Mouse (Mus musculus) MEL (cell line): ENCODE measurements around the gene Cox7a2. TPM values are rescaled to one million over a fixed set of nuclear protein-coding genes. Genes with fewer than 3 reads are reported as not detected.

Experiments used
- DNase-seq: peaks from one replicate; pipeline ENCODE4 v3.0.0; 2011; ENCODE audit warnings: low read depth, low spot score
- H3K27ac ChIP-seq: 2 replicates; pipeline ENCODE4 v1.5.1; 2012; ENCODE audit warnings: low read depth, mild to moderate bottlenecking, control low read depth, low read length, moderate library complexity; ENCODE audit not compliant: control insufficient read depth
- H3K27me3 ChIP-seq, 2 experiments: fragments of 150-350 bp in 1 of 2; sonication (generic) in 1 of 2; 2 replicates each; pipeline ENCODE4 v1.6.1; 2012; ENCODE audit warnings: low read length in 2 of 2, mild to moderate bottlenecking in 2 of 2, improper control_type of control experiment in 1 of 2, moderate library complexity in 1 of 2; ENCODE audit not compliant: insufficient read depth in 2 of 2, control insufficient read depth in 1 of 2
- H3K36me3 ChIP-seq, 2 experiments: 2 replicates each; pipeline ENCODE4 v1.6.1; 2012 to 2014; ENCODE audit warnings: low read length in 2 of 2, improper control_type of control experiment in 1 of 2, inconsistent platforms in 1 of 2, mild to moderate bottlenecking in 1 of 2; ENCODE audit not compliant: insufficient read depth in 2 of 2, control insufficient read depth in 1 of 2
- H3K4me1 ChIP-seq, 2 experiments: fragments of 150-350 bp in 1 of 2; sonication (generic) in 1 of 2; 2 replicates each; pipeline ENCODE4 v1.6.1; 2012; ENCODE audit warnings: low read length in 2 of 2, improper control_type of control experiment in 1 of 2, mild to moderate bottlenecking in 1 of 2; ENCODE audit not compliant: insufficient read depth in 2 of 2, control insufficient read depth in 1 of 2
- H3K4me3 ChIP-seq, 2 experiments: fragments of 150-350 bp in 1 of 2; sonication (generic) in 1 of 2; 2 replicates each; pipeline ENCODE4 v1.5.1; 2012; ENCODE audit warnings: low read depth in 2 of 2, low read length in 2 of 2, mild to moderate bottlenecking in 2 of 2, moderate library complexity in 2 of 2, control low read depth in 1 of 2, improper control_type of control experiment in 1 of 2; ENCODE audit not compliant: control insufficient read depth in 1 of 2, insufficient read depth in 1 of 2
- H3K79me2 ChIP-seq: 2 replicates; pipeline ENCODE4 v1.6.1; 2012; ENCODE audit warnings: mild to moderate bottlenecking, low read length, moderate library complexity; ENCODE audit not compliant: control insufficient read depth, poor library complexity, insufficient read depth
- H3K9ac ChIP-seq: 2 replicates; pipeline ENCODE4 v1.6.1; 2012; ENCODE audit warnings: low read depth, mild to moderate bottlenecking, control low read depth, low read length, moderate library complexity; ENCODE audit not compliant: control insufficient read depth, poor library complexity, severe bottlenecking
- H3K9me3 ChIP-seq: fragments of 150-350 bp; sonication (generic); replicated peaks from 2 replicates; pipeline ENCODE4 v1.6.1; 2012; ENCODE audit warnings: mild to moderate bottlenecking, low read length, improper control_type of control experiment, moderate library complexity; ENCODE audit not compliant: insufficient read depth
- BHLHE40 ChIP-seq: IDR thresholded peaks from 2 replicates; pipeline ENCODE4 v1.6.1; 2012; ENCODE audit warnings: low read depth, mild to moderate bottlenecking, inconsistent platforms, low read length, improper control_type of control experiment, borderline replicate concordance
- CHD1 ChIP-seq: IDR thresholded peaks from 2 replicates; pipeline ENCODE4 v1.6.1; 2012; ENCODE audit warnings: low read depth, mild to moderate bottlenecking, inconsistent platforms, low read length, improper control_type of control experiment
- CHD2 ChIP-seq: IDR thresholded peaks from 2 replicates; pipeline ENCODE4 v1.6.1; 2011; ENCODE audit warnings: low read length, improper control_type of control experiment
- CTCF ChIP-seq, 3 experiments: IDR thresholded peaks in 2 of 3; conservative IDR thresholded peaks in 1 of 3; 2 replicates each; pipeline ENCODE4 v1.5.1; 2011 to 2012; ENCODE audit warnings: low read length in 3 of 3, low read depth in 2 of 3, mild to moderate bottlenecking in 2 of 3, improper control_type of control experiment in 1 of 3, inconsistent platforms in 1 of 3, mixed read lengths in 1 of 3, moderate library complexity in 1 of 3; ENCODE audit not compliant: control insufficient read depth in 1 of 3, insufficient read depth in 1 of 3, poor library complexity in 1 of 3, severe bottlenecking in 1 of 3
- E2F4 ChIP-seq: IDR thresholded peaks from 2 replicates; pipeline ENCODE4 v1.6.1; 2011; ENCODE audit warnings: low read depth, low read length, improper control_type of control experiment, borderline replicate concordance
- ELF1 ChIP-seq: IDR thresholded peaks from 2 replicates; pipeline ENCODE4 v1.6.1; 2014; ENCODE audit warnings: low read depth, mild to moderate bottlenecking, inconsistent platforms, low read length, improper control_type of control experiment, moderate library complexity
- ETS1 ChIP-seq: IDR thresholded peaks from 2 replicates; pipeline ENCODE4 v1.6.1; 2012; ENCODE audit warnings: low read depth, mild to moderate bottlenecking, inconsistent platforms, low read length, improper control_type of control experiment, moderate library complexity
- GABPA ChIP-seq: IDR thresholded peaks from 2 replicates; pipeline ENCODE4 v1.6.1; 2012; ENCODE audit warnings: low read depth, mild to moderate bottlenecking, inconsistent platforms, low read length, improper control_type of control experiment, moderate library complexity
- HCFC1 ChIP-seq: IDR thresholded peaks from 2 replicates; pipeline ENCODE4 v1.6.1; 2012; ENCODE audit warnings: low read depth, mild to moderate bottlenecking, inconsistent platforms, low read length, improper control_type of control experiment, moderate library complexity
- MAX ChIP-seq: IDR thresholded peaks from 2 replicates; pipeline ENCODE4 v1.6.1; 2011; ENCODE audit warnings: low read length, improper control_type of control experiment
- MAZ ChIP-seq: IDR thresholded peaks from 2 replicates; pipeline ENCODE4 v1.6.1; 2012; ENCODE audit warnings: low read depth, mild to moderate bottlenecking, inconsistent platforms, low read length, improper control_type of control experiment
- MYB ChIP-seq: IDR thresholded peaks from 2 replicates; pipeline ENCODE4 v1.6.1; 2011; ENCODE audit warnings: mild to moderate bottlenecking, low read depth, low read length, improper control_type of control experiment
- NRF1 ChIP-seq: IDR thresholded peaks from 2 replicates; pipeline ENCODE4 v1.6.1; 2014; ENCODE audit warnings: low read depth, mild to moderate bottlenecking, inconsistent platforms, low read length, improper control_type of control experiment, moderate library complexity; ENCODE audit not compliant: poor library complexity, insufficient read depth, severe bottlenecking
- POLR2AphosphoS2 ChIP-seq: IDR thresholded peaks from 2 replicates; pipeline ENCODE4 v1.6.1; 2011; ENCODE audit warnings: low read length, improper control_type of control experiment
- RCOR1 ChIP-seq: IDR thresholded peaks from 2 replicates; pipeline ENCODE4 v1.6.1; 2012; ENCODE audit warnings: low read depth, mild to moderate bottlenecking, inconsistent platforms, low read length, improper control_type of control experiment
- SIN3A ChIP-seq: IDR thresholded peaks from 2 replicates; pipeline ENCODE4 v1.6.1; 2012; ENCODE audit warnings: low read length, improper control_type of control experiment, inconsistent platforms
- TCF12 ChIP-seq: IDR thresholded peaks from 2 replicates; pipeline ENCODE4 v1.6.1; 2014; ENCODE audit warnings: low read depth, mild to moderate bottlenecking, inconsistent platforms, low read length, improper control_type of control experiment, moderate library complexity
- USF2 ChIP-seq, 2 experiments: IDR thresholded peaks; 2 replicates each; pipeline ENCODE4 v1.6.1; 2011 to 2012; ENCODE audit warnings: improper control_type of control experiment in 2 of 2, low read length in 2 of 2, borderline replicate concordance in 1 of 2, inconsistent platforms in 1 of 2, low read depth in 1 of 2, mild to moderate bottlenecking in 1 of 2; ENCODE audit not compliant: insufficient read depth in 1 of 2
- ZC3H11A ChIP-seq: IDR thresholded peaks from 2 replicates; pipeline ENCODE4 v1.6.1; 2012; ENCODE audit warnings: low read depth, mild to moderate bottlenecking, inconsistent platforms, low read length, improper control_type of control experiment
- ZKSCAN1 ChIP-seq: IDR thresholded peaks from 2 replicates; pipeline ENCODE4 v1.6.1; 2012; ENCODE audit warnings: low read depth, mild to moderate bottlenecking, inconsistent platforms, low read length, improper control_type of control experiment, moderate library complexity
- ZMIZ1 ChIP-seq: IDR thresholded peaks from 2 replicates; pipeline ENCODE4 v1.6.1; 2012; ENCODE audit warnings: low read depth, mild to moderate bottlenecking, inconsistent platforms, low read length, improper control_type of control experiment, moderate library complexity
- polyA plus RNA-seq, 2 experiments: library from polyadenylated mRNA; stranded (reverse) in 1 of 2; unstranded in 1 of 2; fragments of >175 nt in 1 of 2; fragments of >200 nt in 1 of 2; gene quantifications; 2 replicates each; pipeline versions ENCODE4 v1.2.1 to v1.2.4; 2012; ENCODE audit warnings: low replicate concordance in 2 of 2, low read depth in 1 of 2; ENCODE audit not compliant: insufficient read length in 2 of 2, insufficient read depth in 1 of 2, missing spikeins in 1 of 2
- total RNA-seq: library from RNA; depleted of rRNA; stranded (reverse); fragments of 300-350 nt; gene quantifications from 2 replicates; pipeline ENCODE4 v1.2.3, GENCODE M21; 2012

The Cox7a2 gene
- total and polyA plus RNA-seq, 3 experiments: 381 to 393 TPM; not detected in 1

DNA sequence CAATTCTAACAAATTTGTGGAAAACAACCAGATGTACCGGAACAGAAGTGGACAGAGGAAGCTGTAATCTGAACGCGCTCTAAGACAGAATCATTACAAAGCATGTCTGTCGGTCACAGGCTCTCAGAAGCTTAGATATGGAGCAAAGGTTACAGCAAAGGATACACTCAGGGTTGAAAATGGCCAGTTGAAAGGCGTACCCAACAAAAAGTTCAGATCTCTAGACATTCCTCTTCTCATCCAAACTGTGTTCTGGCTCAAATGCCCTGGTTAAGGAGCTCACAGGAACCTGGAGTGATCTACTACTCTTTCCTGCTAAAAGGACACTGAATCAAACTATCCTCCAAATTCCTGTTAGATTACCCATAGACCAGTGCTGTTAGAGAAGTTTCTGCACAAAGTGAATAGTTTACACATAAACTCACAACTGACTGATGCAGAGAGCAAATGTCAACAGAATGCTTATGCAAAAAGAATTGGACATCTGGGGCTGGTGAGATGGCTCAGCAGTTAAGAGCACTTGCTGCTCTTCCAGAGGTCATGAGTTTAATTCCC lies 7.4 kb upstream of the Cox7a2 start:
- Histone ChIP-seq H3K4me1 (no peaks in the 10 kb centered on the region), H3K36me3 (no peaks in the 10 kb centered on the region; a peak in 1 of 4 replicates), H3K4me3 (no peak overlapping the region), H3K9ac (no peak overlapping the region), H3K27ac (no peak overlapping the region), H3K9me3 (no peaks in the 10 kb centered on the region), H3K27me3 (no peaks in the 10 kb centered on the region), H3K79me2 (no peaks in the 10 kb centered on the region)
- DNase-seq: no peak
- TF ChIP-seq BHLHE40 (no peak), CHD1 (no peak), ETS1 (no peak), ELF1 (no peak), MAX (no peak), NRF1 (no peak), CHD2 (no peak), SIN3A (no peak), TCF12 (no peak), USF2 (IDR thresholded peaks at IDR 0.05; ENCODE audit: borderline replicate concordance in 1 of 2, insufficient read depth in 1 of 2, low read depth in 1 of 2, low read length in 2 of 2) (no peak), MAZ (no peak), ZC3H11A (no peak), RCOR1 (no peak), MYB (no peak), POLR2AphosphoS2 (no peak), HCFC1 (no peak), E2F4 (no peak), CTCF (IDR thresholded peaks at IDR 0.05 in 2 of 3, conservative IDR thresholded peaks at IDR 0.05 in 1 of 3; ENCODE audit: control insufficient read depth in 1 of 3, insufficient read depth in 1 of 3, low read depth in 2 of 3, low read length in 3 of 3, poor library complexity in 1 of 3, severe bottlenecking in 1 of 3) (no peak), ZKSCAN1 (no peak)

DNA sequence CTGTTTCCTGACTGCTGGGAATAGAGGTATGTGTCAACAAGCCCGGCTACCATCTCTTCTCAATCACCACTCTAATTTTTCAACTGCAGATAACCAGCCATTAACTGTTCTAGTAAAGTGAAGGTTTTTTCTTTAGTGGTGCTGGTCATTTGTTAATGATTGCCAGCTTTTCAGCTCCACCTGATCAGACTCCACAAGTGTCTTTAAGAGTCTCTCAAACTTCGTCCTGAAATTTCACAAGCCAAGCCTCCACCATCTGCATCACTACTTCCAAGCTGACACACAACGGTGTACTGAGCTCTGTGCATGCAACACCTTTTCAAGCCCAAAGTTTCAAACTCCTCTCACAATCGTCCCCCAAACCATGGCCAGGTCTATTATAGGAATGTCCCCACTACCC lies 5.7 kb upstream of the Cox7a2 start:
- no peaks in the 10 kb centered on the region for H3K79me2 ChIP-seq

More for the DNA sequence above, 5.7 kb upstream of the Cox7a2 start:
- H3K27me3 ChIP-seq: no peaks in the 10 kb centered on the region
- no peak overlapping the region for H3K4me3 ChIP-seq
- TF ChIP-seq GABPA (0 out of 2 replicates have a peak, but pooled peaks have one; percentile 15), E2F4 (no peak), ZKSCAN1 (no peak), ZMIZ1 (no peak)
- H3K9me3 ChIP-seq: no peaks in the 10 kb centered on the region
- no peak overlapping the region for H3K9ac ChIP-seq
- H3K27ac ChIP-seq: no peak overlapping the region
- peaks cover 0 to 2% of the 10 kb centered on the region in 2 experiments; a peak in 1 of 4 replicates for H3K4me1 ChIP-seq
- no peak for DNase-seq
- no peaks in the 10 kb centered on the region; a peak in 1 of 4 replicates for H3K36me3 ChIP-seq
